Mouse (Mus musculus) E14TG2a.4 (cell line): Measurements from ENCODE around the gene Spns1.

Source experiments
- H3K27me3 ChIP-seq: 2 replicates; pipeline ENCODE4 v1.6.1; 2014; ENCODE audit warnings: low read length, control low read depth; ENCODE audit not compliant: insufficient read depth
- H3K36me3 ChIP-seq: 2 replicates; pipeline ENCODE4 v1.6.1; 2014; ENCODE audit warnings: low read length, control low read depth; ENCODE audit not compliant: insufficient read depth
- H3K4me1 ChIP-seq: replicated peaks from 2 replicates; pipeline ENCODE4 v1.6.1; 2014; ENCODE audit warnings: low read depth, low read length, control low read depth
- H3K4me3 ChIP-seq: replicated peaks from 2 replicates; pipeline ENCODE4 v1.5.1; 2014; ENCODE audit warnings: mild to moderate bottlenecking, low read length
- H3K9me3 ChIP-seq: 2 replicates; pipeline ENCODE4 v1.6.1; 2014; ENCODE audit warnings: low read length, control low read depth
- CTCF ChIP-seq: conservative IDR thresholded peaks from 2 replicates; pipeline ENCODE4 v1.5.1; 2014; ENCODE audit warnings: low read length
- NANOG ChIP-seq: IDR thresholded peaks from 2 replicates; pipeline ENCODE4 v1.6.1; 2014; ENCODE audit warnings: borderline replicate concordance, low read length, mixed read lengths
- POU5F1 ChIP-seq: IDR thresholded peaks from 2 replicates; pipeline ENCODE4 v1.6.1; 2014; ENCODE audit warnings: low read length, borderline replicate concordance

Gene Spns1

GRCm38 (mm10) chr7:126377278-126378158 lies at the start of gene Spns1:
Gene Spns1 (minus strand): TSS chr7:126377450.
- Histone ChIP-seq H3K36me3 (peaks cover 50% of the 10 kb centered on the region), H3K27me3 (no peaks in the 10 kb centered on the region), H3K4me1 (peaks cover 61% of the 10 kb centered on the region), H3K9me3 (no peaks in the 10 kb centered on the region), H3K4me3 (peak within 1 kb of the TSS; percentile 100)
- TF ChIP-seq NANOG = peak; percentile 45; the same call in 1 of the 2 replicates
- TF ChIP-seq POU5F1 = no peak
- TF ChIP-seq CTCF = peak; percentile 84

- Histone ChIP-seq H3K9me3 (no peaks in the 10 kb centered on the region), H3K36me3 (no peaks in the 10 kb centered on the region)
- TF ChIP-seq NANOG (no peak), CTCF (no peak), POU5F1 (no peak)
Observed at GRCm38 (mm10) chr7:126424161-126424560, 46.9 kb upstream of the Spns1 start.

GRCm38 (mm10) chr7:126421756-126422155 lies 44.5 kb upstream of the Spns1 start:
- no peaks in the 10 kb centered on the region for H3K36me3 ChIP-seq
- no peaks in the 10 kb centered on the region for H3K27me3 ChIP-seq

More at GRCm38 (mm10) chr7:126424161-126424560, 46.9 kb upstream of the Spns1 start:
- peaks cover 8% of the 10 kb centered on the region for H3K27me3 ChIP-seq
- no peak overlapping the region for H3K4me3 ChIP-seq
- peaks cover 16% of the 10 kb centered on the region for H3K4me1 ChIP-seq

GRCm38 (mm10) chr7:126418496-126418895 lies 41.2 kb upstream of the Spns1 start:
- Histone ChIP-seq H3K36me3 (no peaks in the 10 kb centered on the region), H3K4me3 (no peak overlapping the region), H3K27me3 (no peaks in the 10 kb centered on the region), H3K4me1 (peaks cover 32% of the 10 kb centered on the region), H3K9me3 (no peaks in the 10 kb centered on the region)
- no peak for TF ChIP-seq POU5F1
- TF ChIP-seq NANOG = no peak
- no peak for TF ChIP-seq CTCF

More at GRCm38 (mm10) chr7:126421756-126422155, 44.5 kb upstream of the Spns1 start:
- Histone ChIP-seq H3K4me3 (no peak overlapping the region), H3K9me3 (no peaks in the 10 kb centered on the region), H3K4me1 (peaks cover 16% of the 10 kb centered on the region)
- TF ChIP-seq NANOG (no peak), CTCF (no peak), POU5F1 (no peak)

- H3K9me3 ChIP-seq = no peaks in the 10 kb centered on the region
- no peak for TF ChIP-seq CTCF
- no peak for TF ChIP-seq NANOG
- no peak for TF ChIP-seq POU5F1
- H3K27me3 ChIP-seq = no peaks in the 10 kb centered on the region
- peaks cover 41% of the 10 kb centered on the region for H3K4me1 ChIP-seq
- H3K36me3 ChIP-seq = no peaks in the 10 kb centered on the region
- no peak overlapping the region for H3K4me3 ChIP-seq
Observed at GRCm38 (mm10) chr7:126417606-126418005, 40.4 kb upstream of the Spns1 start.

- TF ChIP-seq CTCF (no peak), NANOG (no peak), POU5F1 (no peak)
- Histone ChIP-seq H3K27me3 (no peaks in the 10 kb centered on the region), H3K4me3 (no peak overlapping the region), H3K9me3 (no peaks in the 10 kb centered on the region), H3K36me3 (no peaks in the 10 kb centered on the region), H3K4me1 (peaks cover 42% of the 10 kb centered on the region)
Observed at GRCm38 (mm10) chr7:126417045-126417444, 39.8 kb upstream of the Spns1 start.

GRCm38 (mm10) chr7:126416615-126417014 lies 39.4 kb upstream of the Spns1 start:
- peaks cover 4% of the 10 kb centered on the region; the same call in 1 of the 2 replicates for H3K27me3 ChIP-seq
- H3K4me1 ChIP-seq = peaks cover 42% of the 10 kb centered on the region
- TF ChIP-seq POU5F1 (no peak), CTCF (no peak), NANOG (no peak)
- no peak overlapping the region for H3K4me3 ChIP-seq
- no peaks in the 10 kb centered on the region for H3K36me3 ChIP-seq
- no peaks in the 10 kb centered on the region for H3K9me3 ChIP-seq

GRCm38 (mm10) chr7:126414725-126415124 lies 37.5 kb upstream of the Spns1 start, which contains the start of gene Cd19:
Gene Cd19 (minus strand): TSS chr7:126414889.
- H3K4me1 ChIP-seq = peaks cover 42% of the 10 kb centered on the region
- no peak within 1 kb of the TSS for H3K4me3 ChIP-seq
- no peaks in the 10 kb centered on the region for H3K9me3 ChIP-seq
- peaks cover 11% of the 10 kb centered on the region for H3K27me3 ChIP-seq
- no peaks in the 10 kb centered on the region for H3K36me3 ChIP-seq
- no peak for TF ChIP-seq NANOG
- TF ChIP-seq POU5F1 = no peak
- no peak for TF ChIP-seq CTCF
